Mouse (Mus musculus) brain, embryonic 14.5 days (tissue): ENCODE measurements around the gene Keap1. TPM values are rescaled to one million over a fixed set of nuclear protein-coding genes. Genes with fewer than 3 reads are reported as not detected.

Experiments
- DNase-seq: peaks from one replicate; pipeline ENCODE4 v3.0.0-alpha.2; 2011; ENCODE audit warnings: low read depth
- CTCF ChIP-seq: fragments of 200-500 bp; IDR thresholded peaks from 2 replicates; pipeline ENCODE4 v1.5.1; 2012; ENCODE audit warnings: inconsistent platforms, mild to moderate bottlenecking, moderate library complexity, borderline replicate concordance; ENCODE audit not compliant: insufficient read depth, insufficient read length; ENCODE audit errors: extremely low read depth
- POLR2A ChIP-seq: fragments of 200-500 bp; IDR thresholded peaks from 2 replicates; pipeline ENCODE4 v1.6.1; 2012; ENCODE audit warnings: mild to moderate bottlenecking, inconsistent platforms, borderline replicate concordance; ENCODE audit not compliant: poor library complexity, insufficient read depth, insufficient read length, severe bottlenecking; ENCODE audit errors: extremely low read depth
- polyA plus RNA-seq: library from polyadenylated mRNA; depleted of rRNA; stranded (reverse); fragments of >200 nt; gene quantifications from 2 replicates; pipeline ENCODE4 v1.2.3, GENCODE M21; 2012

Gene Keap1
- polyA plus RNA-seq, 1 experiment: 58.7 TPM

- no peak for DNase-seq
- no peak for TF ChIP-seq POLR2A
- TF ChIP-seq CTCF: no peak
Measured at GRCm38 (mm10) chr9:21198960-21199359, 40.2 kb downstream of the Keap1 start.

GRCm38 (mm10) chr9:21197981-21198380, 41.2 kb downstream of the Keap1 start:
- peak; percentile 95 for DNase-seq
- no peak for TF ChIP-seq CTCF
- no peak for TF ChIP-seq POLR2A

GRCm38 (mm10) chr9:21196521-21197433, 42.4 kb downstream of the Keap1 start:
- 0 out of 2 replicates have a peak, but pooled peaks have one; percentile 19 for TF ChIP-seq POLR2A
- no peak for TF ChIP-seq CTCF
- peak; percentile 88 for DNase-seq

- DNase-seq: peak; percentile 18
Measured at GRCm38 (mm10) chr9:21195736-21196505, 43.2 kb downstream of the Keap1 start.

- DNase-seq: no peak
- TF ChIP-seq POLR2A (no peak), CTCF (no peak)
Measured at GRCm38 (mm10) chr9:21194787-21195493, 44.2 kb downstream of the Keap1 start.

GRCm38 (mm10) chr9:21193786-21194185, 45.4 kb downstream of the Keap1 start:
- DNase-seq: no peak
- no peak for TF ChIP-seq POLR2A
- no peak for TF ChIP-seq CTCF

GRCm38 (mm10) chr9:21190670-21191069, 48.5 kb downstream of the Keap1 start:
- no peak for DNase-seq
- TF ChIP-seq CTCF (no peak), POLR2A (no peak)

GRCm38 (mm10) chr9:21189905-21190304, 49.3 kb downstream of the Keap1 start:
- TF ChIP-seq POLR2A (no peak), CTCF (no peak)
- DNase-seq: peak; percentile 31

GRCm38 (mm10) chr9:21185436-21185835, 53.7 kb downstream of the Keap1 start:
- TF ChIP-seq CTCF (no peak), POLR2A (no peak)

GRCm38 (mm10) chr9:21184733-21185132, 54.4 kb downstream of the Keap1 start:
- TF ChIP-seq CTCF (no peak), POLR2A (no peak)
- no peak for DNase-seq

More at GRCm38 (mm10) chr9:21185436-21185835, 53.7 kb downstream of the Keap1 start:
- no peak for DNase-seq

GRCm38 (mm10) chr9:21183905-21184413, 55.2 kb downstream of the Keap1 start:
- no peak for DNase-seq
- TF ChIP-seq CTCF: no peak
- no peak for TF ChIP-seq POLR2A
